Mouse (Mus musculus) left cerebral cortex, adult 2 months (tissue): ENCODE measurements around the gene Atg10. TPM values are rescaled to one million over a fixed set of nuclear protein-coding genes. Genes with fewer than 3 reads are reported as not detected.

Experiments used
- DNase-seq, 2 experiments: peaks; one replicate each; pipeline ENCODE4 v3.0.0; 2021 to 2022; ENCODE audit warnings: low spot score in 2 of 2, mixed read lengths in 1 of 2; ENCODE audit errors: extremely low spot score in 1 of 2
- H3K27ac ChIP-seq: fragments of 200-600 bp; 2 replicates; pipeline ENCODE4 v1.8.1; 2022
- H3K4me3 ChIP-seq: fragments of 200-600 bp; 2 replicates; pipeline ENCODE4 v1.8.1; 2022
- CTCF ChIP-seq: fragments of 200-600 bp; IDR thresholded peaks from 2 replicates; pipeline ENCODE4 v1.8.1; 2022; ENCODE audit warnings: antibody characterized with exemption, mild to moderate bottlenecking, moderate library complexity
- intact Hi-C: fragments of 180-260 bp; cut with DNase I; formaldehyde crosslinking; loops from one replicate; pipeline ENCODE4 v1.15.1; 2025
- total RNA-seq, 2 experiments: library from RNA; stranded (reverse); gene quantifications; 2 replicates each; pipeline ENCODE4 v1.2.3; 2021

The Atg10 gene
- total RNA-seq, 2 experiments from 2014 or later: 13.9 to 14.5 TPM

DNA sequence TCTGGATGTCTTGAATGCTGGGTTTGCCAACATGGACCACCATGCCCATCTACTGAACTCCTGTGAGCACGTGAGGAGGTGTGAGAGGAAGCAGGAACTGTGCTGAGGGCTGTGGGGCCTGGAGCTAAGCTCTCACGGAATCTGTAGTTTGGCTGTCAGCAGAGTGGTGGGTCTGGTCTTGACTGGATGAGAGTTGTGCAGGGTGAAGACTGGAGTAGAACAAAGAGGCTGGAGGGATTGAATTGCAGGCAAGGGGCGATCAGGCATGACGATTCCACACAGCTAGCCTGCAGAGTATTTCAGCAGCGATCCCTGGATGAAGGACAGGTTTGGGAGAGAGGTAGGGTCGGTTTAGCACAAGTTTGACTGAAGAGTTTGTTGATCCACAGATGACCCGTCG is 10.8 kb downstream of the Atg10 start:
- DNase-seq: no peak
- TF ChIP-seq CTCF: no peak
- Histone ChIP-seq H3K4me3 (no peak overlapping the region), H3K27ac (no peak overlapping the region)
- intact Hi-C loops: no loop called here

DNA sequence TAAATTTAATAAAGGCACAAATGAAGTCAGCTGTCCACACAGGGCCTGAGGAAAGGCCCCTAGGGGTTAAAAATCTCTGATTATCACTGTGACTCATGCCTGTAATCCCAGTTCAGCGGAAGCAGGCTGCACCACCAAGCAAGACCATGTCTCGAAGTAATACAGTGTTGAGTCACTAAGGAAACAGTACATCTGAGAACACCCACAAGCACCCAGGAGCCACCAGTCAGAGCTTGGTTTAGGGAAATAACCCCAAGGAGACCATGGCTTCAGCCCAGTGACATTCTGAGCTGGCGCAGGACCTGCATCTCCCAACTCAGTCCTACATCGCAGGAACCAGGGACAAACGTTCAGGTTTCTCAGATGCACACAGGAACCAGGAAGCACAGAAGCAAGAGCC is 17.5 kb downstream of the Atg10 start:
- no peak overlapping the region for H3K4me3 ChIP-seq
- DNase-seq: no peak
- intact Hi-C loops: no loop called here
- no peak for TF ChIP-seq CTCF
- H3K27ac ChIP-seq: no peak overlapping the region

GRCm38 (mm10) chr13:91202564-91202963 is 21.2 kb downstream of the Atg10 start:
- no peak overlapping the region for H3K4me3 ChIP-seq
- no peak for DNase-seq
- TF ChIP-seq CTCF: no peak
- intact Hi-C loops: no loop called here
- no peak overlapping the region for H3K27ac ChIP-seq

DNA sequence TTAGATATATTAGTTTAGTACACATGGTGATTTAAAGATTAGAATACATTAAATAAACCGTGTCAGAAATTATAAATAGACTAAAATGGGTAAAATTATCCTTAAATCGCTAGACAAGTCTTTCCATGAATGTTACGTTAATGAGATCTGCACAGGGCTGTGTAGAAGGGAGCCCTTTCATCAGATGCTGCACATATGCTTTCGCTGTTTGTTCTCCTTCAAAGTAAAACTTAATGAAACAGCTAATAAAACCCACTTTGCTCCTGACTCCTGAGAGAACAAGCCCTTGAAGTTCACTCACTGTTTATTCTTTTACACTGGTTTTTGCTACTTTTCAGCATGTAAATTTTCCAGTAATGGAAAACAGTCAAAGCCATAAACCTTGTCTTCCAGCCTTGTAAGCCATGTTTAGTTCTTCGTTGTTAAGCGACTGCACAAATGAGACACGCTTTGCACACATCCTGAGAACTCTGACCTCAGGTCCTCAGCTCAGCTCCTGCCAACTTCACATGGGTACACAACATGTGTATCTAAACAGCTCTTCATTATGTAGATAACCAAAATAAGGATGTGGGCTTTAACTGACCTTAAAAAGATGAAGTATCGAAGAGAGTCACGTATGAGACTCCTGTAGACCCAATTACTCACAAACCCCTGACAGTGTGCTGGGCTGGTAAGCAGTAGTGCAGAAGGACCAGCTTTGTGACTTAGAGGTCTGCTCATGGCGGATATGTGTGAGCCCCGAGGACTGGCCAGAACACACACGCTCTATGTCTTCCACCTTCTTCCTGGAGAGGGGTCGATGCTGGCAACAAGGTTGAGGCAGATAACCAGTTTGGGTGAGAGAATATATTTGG is 36.2 kb downstream of the Atg10 start:
- intact Hi-C loops: no loop called here
- DNase-seq: no peak
- no peak for TF ChIP-seq CTCF

DNA sequence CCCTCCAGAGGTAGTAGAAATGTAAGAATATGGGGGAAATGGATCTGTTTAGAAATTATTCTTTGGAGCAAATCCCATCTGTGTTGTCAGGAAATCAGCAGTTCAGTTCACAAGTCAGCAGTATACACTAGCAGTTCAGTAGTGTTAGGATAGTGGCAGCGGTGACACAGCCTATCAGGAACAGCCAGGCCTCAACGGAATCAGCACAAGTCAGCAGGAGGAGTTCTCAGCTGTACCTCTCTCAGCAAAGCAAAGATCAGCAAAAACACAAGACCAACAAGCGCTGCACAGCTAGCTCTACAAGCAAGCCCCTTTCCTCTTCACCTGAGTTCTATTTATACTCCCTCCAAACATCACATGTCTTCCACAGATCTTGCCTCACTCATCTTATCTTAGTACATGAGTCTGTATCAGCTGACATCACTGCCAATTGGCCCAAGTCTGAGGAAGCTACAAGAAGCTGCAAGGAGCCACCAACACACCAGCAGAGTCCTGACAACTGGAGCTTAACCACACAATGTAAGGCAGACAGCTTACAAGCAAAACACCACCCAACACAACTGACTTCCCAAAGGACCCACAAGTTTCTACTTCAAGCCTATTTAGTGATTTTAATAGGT is 38.4 kb downstream of the Atg10 start:
- TF ChIP-seq CTCF: no peak
- Histone ChIP-seq H3K4me3 (no peak overlapping the region), H3K27ac (no peak overlapping the region)
- intact Hi-C loops: no loop called here
- DNase-seq: no peak

More for the DNA sequence above, 36.2 kb downstream of the Atg10 start:
- Histone ChIP-seq H3K27ac (no peak overlapping the region), H3K4me3 (no peak overlapping the region)

DNA sequence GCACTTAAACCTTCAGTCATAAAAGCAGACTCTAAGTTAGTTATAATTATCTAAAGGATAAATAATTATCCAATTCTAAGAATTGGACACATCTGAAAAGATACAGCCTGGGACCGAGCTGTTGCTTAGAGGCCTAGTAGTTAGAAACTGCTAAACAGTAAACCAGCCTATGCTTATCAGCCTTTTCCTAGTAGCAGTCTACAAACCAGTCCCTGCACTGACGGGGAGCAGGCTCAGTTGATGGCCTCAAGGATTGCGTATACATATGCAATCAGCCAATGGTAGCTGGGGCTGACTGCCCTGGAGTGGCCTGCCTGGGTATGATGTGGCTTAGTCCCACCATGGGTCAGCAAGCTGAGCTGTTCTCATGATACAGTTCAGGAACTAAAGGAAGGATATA is 39.5 kb downstream of the Atg10 start:
- H3K4me3 ChIP-seq: no peak overlapping the region
- intact Hi-C loops: no loop called here
- no peak overlapping the region for H3K27ac ChIP-seq
- no peak for DNase-seq
- TF ChIP-seq CTCF: no peak

GRCm38 (mm10) chr13:91180364-91180763 is 43.4 kb downstream of the Atg10 start:
- no peak overlapping the region for H3K27ac ChIP-seq
- intact Hi-C loops: no loop called here
- H3K4me3 ChIP-seq: no peak overlapping the region
- no peak for TF ChIP-seq CTCF
- DNase-seq: no peak

DNA sequence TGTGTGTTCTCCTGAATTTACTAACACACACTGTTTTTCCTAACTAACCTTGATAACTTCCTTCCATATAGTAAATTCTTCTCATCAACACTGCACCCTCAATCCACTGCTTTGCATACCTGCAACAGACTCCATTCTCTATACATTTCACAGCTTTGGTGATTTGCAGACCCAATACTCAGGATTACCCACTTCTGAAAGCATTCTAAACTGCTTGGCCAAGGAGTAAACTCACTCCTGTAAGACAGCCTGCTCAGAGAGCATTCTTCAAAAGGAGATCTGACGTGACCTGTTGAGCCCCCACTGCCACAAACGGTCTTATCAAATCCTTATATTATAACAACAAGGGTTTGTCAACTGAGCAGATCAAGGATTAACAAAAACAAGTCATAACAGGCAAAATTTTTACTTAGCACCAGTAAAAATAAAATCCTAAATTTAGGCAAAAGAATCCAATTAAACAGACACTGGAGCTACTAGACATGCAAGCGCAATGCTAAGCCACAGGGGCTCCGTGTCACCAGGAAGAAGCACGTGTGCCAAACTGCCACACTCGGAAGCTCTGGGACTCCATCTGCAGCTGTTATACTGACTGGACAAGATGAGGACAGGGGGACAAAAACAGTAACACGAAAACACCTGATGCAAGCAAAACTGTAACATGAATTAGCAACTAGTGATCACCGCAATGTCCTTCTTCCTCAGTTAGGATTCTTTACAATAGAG is 44.4 kb downstream of the Atg10 start:
- Histone ChIP-seq H3K27ac (no peak overlapping the region), H3K4me3 (no peak overlapping the region)
- no peak for DNase-seq
- intact Hi-C loops: no loop called here
- no peak for TF ChIP-seq CTCF

GRCm38 (mm10) chr13:91178428-91179160 is 45.2 kb downstream of the Atg10 start:
- DNase-seq: peak in 1 of 2 experiments; percentile 28
- TF ChIP-seq CTCF: peak; percentile 19
- Histone ChIP-seq H3K4me3 (no peak overlapping the region), H3K27ac (no peak overlapping the region)
- intact Hi-C loops: no loop called here

DNA sequence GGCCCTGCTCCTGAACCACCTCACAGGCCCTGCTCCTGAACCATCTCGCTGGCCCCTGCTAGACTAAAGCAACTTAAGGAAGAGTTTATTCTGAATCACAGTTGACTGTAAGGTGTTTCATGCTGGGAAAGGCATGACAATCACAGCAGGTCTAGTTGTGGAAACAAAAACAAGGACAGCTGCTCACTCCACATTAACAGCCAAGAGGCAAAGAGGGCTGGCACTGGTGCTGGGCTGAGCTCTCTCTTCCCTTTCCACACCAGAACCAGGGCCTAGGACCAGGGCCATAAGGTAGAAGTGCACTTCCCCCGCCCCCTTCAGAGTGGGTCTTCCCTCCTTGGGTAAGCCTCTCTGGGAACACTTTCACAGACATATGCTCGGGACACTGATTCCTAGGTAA is 48.4 kb downstream of the Atg10 start:
- no peak overlapping the region for H3K4me3 ChIP-seq
- intact Hi-C loops: no loop called here
- H3K27ac ChIP-seq: no peak overlapping the region
- no peak for TF ChIP-seq CTCF
- DNase-seq: no peak

DNA sequence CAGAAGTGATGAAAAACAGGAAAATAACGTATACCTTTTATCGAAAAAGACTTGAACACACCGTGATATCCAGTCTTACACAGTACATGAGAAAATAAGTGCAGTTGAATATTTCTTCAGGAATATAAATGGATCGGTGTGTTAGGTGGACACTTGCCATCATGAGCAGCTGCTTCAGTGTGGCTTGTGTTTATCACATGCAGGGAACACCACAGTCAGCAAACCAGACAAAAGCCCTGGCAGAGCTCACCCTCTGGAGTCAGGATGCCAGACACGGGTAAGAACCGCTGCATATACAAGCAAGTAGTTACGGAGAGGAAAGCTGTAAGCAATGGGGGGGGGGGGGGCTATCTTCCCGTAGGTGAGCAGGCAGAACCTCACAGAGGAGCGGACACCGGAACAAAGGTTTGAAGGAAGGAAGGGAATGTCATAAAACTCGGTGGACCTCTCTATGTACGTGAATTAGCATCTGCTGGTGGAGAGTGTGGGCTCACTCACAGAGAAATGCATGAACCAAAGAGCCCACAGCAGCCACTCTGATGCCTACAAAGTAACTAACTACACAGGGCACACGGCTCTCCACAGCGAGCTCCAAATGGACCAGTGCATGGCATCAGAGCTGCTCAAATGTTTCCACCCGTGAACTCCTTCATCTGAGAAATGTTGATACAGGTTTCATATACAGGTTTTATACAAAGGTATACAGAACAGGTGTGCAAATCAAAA is 51.8 kb downstream of the Atg10 start:
- H3K27ac ChIP-seq: no peak overlapping the region
- intact Hi-C loops: no loop called here
- no peak for TF ChIP-seq CTCF
- no peak overlapping the region for H3K4me3 ChIP-seq
- DNase-seq: no peak
